Mouse (Mus musculus): ENCODE data around the gene Slit1.

Gene Slit1

GRCm38 (mm10) chr19:41724831-41725470 lies 18.5 kb downstream of the Slit1 start:
- DNase-seq (ENCODE audit: low spot score) = no peak

GRCm38 (mm10) chr19:41723337-41723736 lies 20.1 kb downstream of the Slit1 start:
- DNase-seq (ENCODE audit: low spot score) = no peak

- no peak for DNase-seq (ENCODE audit: low spot score)
Observed at GRCm38 (mm10) chr19:41719436-41719835, 24.0 kb downstream of the Slit1 start.

- peak; percentile 6 for DNase-seq (ENCODE audit: low spot score)
Observed at GRCm38 (mm10) chr19:41716233-41717218, 26.9 kb downstream of the Slit1 start.

GRCm38 (mm10) chr19:41714431-41714917 lies 29.0 kb downstream of the Slit1 start:
- no peak for DNase-seq (ENCODE audit: low spot score)

- DNase-seq (ENCODE audit: low spot score) = no peak
Observed at GRCm38 (mm10) chr19:41712829-41713228, 30.6 kb downstream of the Slit1 start.

GRCm38 (mm10) chr19:41711665-41712064 lies 31.8 kb downstream of the Slit1 start:
- DNase-seq (ENCODE audit: low spot score) = no peak

GRCm38 (mm10) chr19:41709497-41710165 lies 33.8 kb downstream of the Slit1 start:
- no peak for DNase-seq (ENCODE audit: low spot score)

GRCm38 (mm10) chr19:41707850-41708249 lies 35.6 kb downstream of the Slit1 start:
- no peak for DNase-seq (ENCODE audit: low spot score)

GRCm38 (mm10) chr19:41706094-41706828 lies 37.2 kb downstream of the Slit1 start:
- no peak for DNase-seq (ENCODE audit: low spot score)

- DNase-seq (ENCODE audit: low spot score) = no peak
Observed at GRCm38 (mm10) chr19:41705416-41705815, 38.0 kb downstream of the Slit1 start.

- no peak for DNase-seq (ENCODE audit: low spot score)
Observed at GRCm38 (mm10) chr19:41702638-41703037, 40.8 kb downstream of the Slit1 start.

GRCm38 (mm10) chr19:41698857-41699424 lies 44.5 kb downstream of the Slit1 start:
- no peak for DNase-seq (ENCODE audit: low spot score)

GRCm38 (mm10) chr19:41697807-41698515 lies 45.5 kb downstream of the Slit1 start:
- no peak for DNase-seq (ENCODE audit: low spot score)

GRCm38 (mm10) chr19:41697111-41697806 lies 46.2 kb downstream of the Slit1 start:
- DNase-seq (ENCODE audit: low spot score) = no peak

- no peak for DNase-seq (ENCODE audit: low spot score)
Observed at GRCm38 (mm10) chr19:41696443-41696842, 47.0 kb downstream of the Slit1 start.

GRCm38 (mm10) chr19:41695046-41695445 lies 48.4 kb downstream of the Slit1 start:
- DNase-seq (ENCODE audit: low spot score) = no peak

GRCm38 (mm10) chr19:41694610-41695009 lies 48.9 kb downstream of the Slit1 start:
- no peak for DNase-seq (ENCODE audit: low spot score)

GRCm38 (mm10) chr19:41693727-41694126 lies 49.7 kb downstream of the Slit1 start:
- DNase-seq (ENCODE audit: low spot score) = no peak

- no peak for DNase-seq (ENCODE audit: low spot score)
Observed at GRCm38 (mm10) chr19:41690064-41690463, 53.4 kb downstream of the Slit1 start.

Measured in ovary, postnatal 14 days (tissue).